Mouse (Mus musculus) stomach, postnatal 0 days (tissue): Measurements from ENCODE around the gene Prkg1. TPM values are rescaled to one million over a fixed set of nuclear protein-coding genes. Genes with fewer than 3 reads are reported as not detected.

Source experiments
- ATAC-seq: fragments of 200-750 bp; cut with Nextera tagmentation; 2 replicates; pipeline ENCODE4 v1.8.0; 2017; ENCODE audit not compliant: low FRiP score, low TSS enrichment
- DNase-seq: peaks from one replicate; pipeline ENCODE4 v3.0.0-alpha.2; 2016; ENCODE audit warnings: low spot score
- H3K27ac ChIP-seq: fragments of 300-500 bp; sonication (generic); replicated peaks from 2 replicates; pipeline ENCODE4 v1.5.1; 2014; ENCODE audit warnings: mild to moderate bottlenecking, control low read depth
- H3K27me3 ChIP-seq: fragments of 300-500 bp; sonication (generic); 2 replicates; pipeline ENCODE4 v1.6.1; 2014; ENCODE audit warnings: low read length; ENCODE audit not compliant: control insufficient read depth, insufficient read depth
- H3K36me3 ChIP-seq: fragments of 300-500 bp; sonication (generic); 2 replicates; pipeline ENCODE4 v1.6.1; 2014; ENCODE audit warnings: low read length, mixed read lengths; ENCODE audit not compliant: control insufficient read depth, insufficient read depth
- H3K4me1 ChIP-seq: fragments of 300-500 bp; sonication (generic); replicated peaks from 2 replicates; pipeline ENCODE4 v1.6.1; 2014; ENCODE audit warnings: antibody characterized with exemption; ENCODE audit not compliant: control insufficient read depth, insufficient read depth
- H3K4me2 ChIP-seq: fragments of 300-500 bp; sonication (generic); replicated peaks from 2 replicates; pipeline ENCODE4 v1.6.1; 2014; ENCODE audit warnings: low read depth, mild to moderate bottlenecking, control low read depth, moderate library complexity
- H3K4me3 ChIP-seq: fragments of 300-500 bp; sonication (generic); 2 replicates; pipeline ENCODE4 v1.5.1; 2014; ENCODE audit warnings: low read depth, low read length, control low read depth
- H3K9ac ChIP-seq: fragments of 300-500 bp; sonication (generic); 2 replicates; pipeline ENCODE4 v1.6.1; 2014; ENCODE audit warnings: mild to moderate bottlenecking, low read length, control low read depth, mixed read lengths
- H3K9me3 ChIP-seq: fragments of 300-500 bp; sonication (generic); 2 replicates; pipeline ENCODE4 v1.6.1; 2016; ENCODE audit warnings: low read length; ENCODE audit not compliant: control insufficient read depth
- CTCF ChIP-seq: IDR thresholded peaks from 2 replicates; pipeline ENCODE4 v1.5.1; 2016; ENCODE audit warnings: antibody characterized with exemption, low read depth, mild to moderate bottlenecking, moderate library complexity
- EP300 ChIP-seq: optimal IDR thresholded peaks from 2 replicates; pipeline ENCODE3; 2016; ENCODE audit warnings: antibody characterized with exemption
- WGBS: fragments of 180-500 bp; shearing (Covaris S2); extraction: QIAGEN DNeasy Blood & Tissue Kit; methylation state at CpG from one replicate; pipeline ENCODE4 v1.1.7; 2014; 5-methylcytosine and 5-hydroxymethylcytosine counted together
- polyA plus RNA-seq: library from polyadenylated mRNA; unstranded; fragments of >200 nt; fragmentation: Nextera tagmentation; extraction: Ambion mirVana; gene quantifications from 2 replicates; pipeline ENCODE4 v1.2.1, GENCODE M21; 2015

Prkg1 gene
- polyA plus RNA-seq, 1 experiment from 2014 or later = 6.4 TPM

DNA sequence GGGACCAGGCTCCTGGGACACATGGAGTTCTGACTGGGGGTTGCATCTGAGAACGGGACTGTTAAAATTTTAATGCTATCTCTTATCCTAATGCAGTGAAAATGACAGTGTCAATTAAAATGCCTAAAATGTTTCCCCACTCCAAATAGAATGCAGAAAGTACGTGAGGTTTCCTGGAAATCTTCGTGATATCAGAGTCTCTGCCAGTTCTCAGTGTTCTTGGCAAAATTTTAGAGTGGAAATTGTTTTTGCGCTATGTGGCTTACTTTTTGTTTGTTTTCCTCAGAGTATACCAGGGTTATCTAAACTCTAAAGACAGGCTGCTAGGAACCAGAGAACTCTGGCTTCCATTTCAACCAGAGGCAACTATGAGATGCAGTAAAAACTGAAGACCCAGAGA, 50.4 kb downstream of the Prkg1 start:
- ATAC-seq = no peak
- no peak for DNase-seq
- Histone ChIP-seq H3K4me2 (no peak overlapping the region), H3K36me3 (no peaks in the 10 kb centered on the region), H3K9me3 (no peaks in the 10 kb centered on the region), H3K4me3 (no peak overlapping the region), H3K4me1 (no peaks in the 10 kb centered on the region), H3K9ac (no peak overlapping the region), H3K27ac (no peak overlapping the region), H3K27me3 (no peaks in the 10 kb centered on the region)
- 64% methylated on average over 4 of the region's 4 CpGs for WGBS
- TF ChIP-seq EP300 (no peak), CTCF (no peak)

DNA sequence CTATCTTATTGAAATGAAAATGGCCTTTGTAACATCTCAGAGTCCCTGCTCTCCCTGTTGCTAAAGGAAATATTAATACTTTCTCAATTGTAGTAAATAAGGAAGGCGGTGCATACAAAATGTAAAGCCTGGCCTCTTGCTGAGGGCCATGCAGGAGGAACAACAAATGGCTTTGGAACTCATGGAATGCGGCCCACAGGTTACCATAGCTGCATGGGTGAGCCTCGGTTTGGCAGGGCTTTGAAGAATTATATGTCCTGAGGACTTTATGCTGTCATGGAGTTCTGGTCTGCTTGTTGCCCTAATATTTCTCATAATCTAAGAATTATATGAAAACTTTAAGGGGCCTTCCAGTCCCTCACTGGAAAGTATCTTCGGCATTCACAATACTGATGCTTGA, 51.5 kb downstream of the Prkg1 start:
- H3K27ac ChIP-seq = no peak overlapping the region
- no peaks in the 10 kb centered on the region for H3K4me1 ChIP-seq
- ATAC-seq (no peak), DNase-seq (no peak)
- no peaks in the 10 kb centered on the region for H3K27me3 ChIP-seq
- H3K9me3 ChIP-seq = no peaks in the 10 kb centered on the region
- WGBS = 60% methylated on average over 4 of the region's 4 CpGs
- no peak for TF ChIP-seq EP300
- no peak for TF ChIP-seq CTCF
- H3K4me3 ChIP-seq = no peak overlapping the region
- H3K36me3 ChIP-seq = no peaks in the 10 kb centered on the region
- no peak overlapping the region for H3K4me2 ChIP-seq
- H3K9ac ChIP-seq = no peak overlapping the region

DNA sequence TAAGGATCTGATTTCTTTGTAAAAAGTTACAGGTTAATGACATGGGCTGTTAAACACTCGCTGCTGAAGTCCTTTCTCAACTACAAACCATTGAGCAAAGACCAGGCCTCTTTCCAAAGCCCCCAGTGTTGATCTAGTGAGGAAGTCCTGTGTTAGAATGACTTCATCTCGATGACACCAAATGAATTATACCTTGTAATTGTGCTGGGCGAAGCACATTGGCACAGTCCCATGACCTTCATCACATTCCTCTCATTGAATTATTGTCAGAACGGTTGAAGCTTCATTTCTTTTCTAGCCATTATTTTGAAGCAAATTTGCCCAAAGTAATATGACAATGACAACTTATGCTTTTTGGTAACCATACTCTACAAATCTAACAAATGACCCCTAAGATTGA, 54.5 kb downstream of the Prkg1 start:
- no peak overlapping the region for H3K4me3 ChIP-seq
- no peak for ATAC-seq

DNA sequence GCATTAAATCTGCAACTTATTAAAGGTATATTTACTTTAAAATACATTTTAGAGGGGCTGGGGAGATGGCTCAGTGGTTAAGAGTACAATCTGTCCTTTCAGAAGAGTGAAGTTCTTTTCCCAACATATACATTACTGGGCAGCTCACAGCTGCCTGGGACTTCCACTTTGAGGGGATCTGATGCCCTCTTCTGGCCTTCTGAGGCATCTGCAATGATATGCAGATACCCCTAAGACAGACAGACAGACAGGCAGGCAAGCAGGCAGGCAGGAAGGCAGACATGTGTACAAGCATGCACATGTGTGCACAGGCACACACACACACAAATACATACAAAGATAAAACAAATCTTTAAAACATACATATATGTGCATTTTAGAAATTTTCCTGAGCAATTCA, 60.8 kb downstream of the Prkg1 start:
- no peaks in the 10 kb centered on the region for H3K36me3 ChIP-seq
- no peak for TF ChIP-seq EP300
- TF ChIP-seq CTCF = peak; percentile 39
- no peak for ATAC-seq

More for the DNA sequence above, 54.5 kb downstream of the Prkg1 start:
- Histone ChIP-seq H3K9ac (no peak overlapping the region), H3K4me1 (no peaks in the 10 kb centered on the region), H3K27ac (no peak overlapping the region), H3K27me3 (no peaks in the 10 kb centered on the region), H3K9me3 (no peaks in the 10 kb centered on the region), H3K36me3 (no peaks in the 10 kb centered on the region), H3K4me2 (no peak overlapping the region)
- TF ChIP-seq CTCF (no peak), EP300 (no peak)
- DNase-seq = no peak
- 76% methylated on average over 4 of the region's 4 CpGs for WGBS

DNA sequence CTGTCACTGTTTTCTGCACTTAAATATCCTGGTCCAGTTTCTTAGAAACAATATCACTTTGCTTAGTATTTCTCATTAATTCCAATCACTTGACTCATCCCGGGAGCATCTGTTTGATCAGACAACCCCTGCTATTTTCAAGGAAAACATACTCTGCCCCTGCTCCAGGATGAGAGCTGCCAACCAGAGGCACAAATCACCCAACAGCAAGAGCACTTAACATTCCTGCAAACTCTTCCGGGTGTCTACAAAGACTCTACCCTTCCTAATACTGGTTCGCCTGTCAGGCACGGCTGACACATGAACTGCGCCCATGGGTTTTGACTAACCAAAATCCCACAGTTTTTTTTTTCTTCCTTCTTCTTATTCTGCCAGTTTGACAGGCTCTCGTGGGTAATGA, 65.9 kb downstream of the Prkg1 start:
- Histone ChIP-seq H3K9ac (no peak overlapping the region), H3K27me3 (no peaks in the 10 kb centered on the region), H3K27ac (no peak overlapping the region), H3K4me1 (no peaks in the 10 kb centered on the region), H3K9me3 (no peaks in the 10 kb centered on the region), H3K36me3 (no peaks in the 10 kb centered on the region), H3K4me2 (no peak overlapping the region), H3K4me3 (no peak overlapping the region)
- no peak for ATAC-seq
- no peak for DNase-seq
- TF ChIP-seq EP300 = no peak
- no peak for TF ChIP-seq CTCF
- 60% methylated on average over 6 of the region's 6 CpGs for WGBS

More for the DNA sequence above, 60.8 kb downstream of the Prkg1 start:
- H3K9me3 ChIP-seq = no peaks in the 10 kb centered on the region
- DNase-seq = no peak
- no peak overlapping the region for H3K4me3 ChIP-seq
- no peak overlapping the region for H3K4me2 ChIP-seq
- no peaks in the 10 kb centered on the region for H3K4me1 ChIP-seq
- no peaks in the 10 kb centered on the region for H3K27me3 ChIP-seq
- no peak overlapping the region for H3K27ac ChIP-seq
- no peak overlapping the region for H3K9ac ChIP-seq

DNA sequence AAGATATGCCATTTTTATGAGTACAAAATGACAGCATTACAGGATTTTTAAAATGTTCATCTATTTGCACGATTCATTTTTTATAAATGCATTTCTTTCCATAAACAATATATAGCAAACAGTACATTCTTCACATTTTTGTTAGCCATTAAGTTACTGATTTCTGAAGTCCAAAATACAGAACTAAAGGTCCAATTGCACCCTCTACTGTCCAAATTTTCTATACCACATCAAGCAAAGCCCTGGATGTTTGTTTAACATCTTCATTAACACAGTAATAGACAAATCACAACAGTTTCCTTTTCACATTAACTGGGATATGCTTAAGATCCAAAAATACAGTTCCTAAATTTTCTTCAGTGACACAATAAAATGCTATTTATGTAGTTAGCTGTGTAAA, 84.0 kb downstream of the Prkg1 start:
- Histone ChIP-seq H3K9ac (no peak overlapping the region), H3K27ac (no peak overlapping the region), H3K4me2 (no peak overlapping the region), H3K4me3 (no peak overlapping the region), H3K4me1 (no peaks in the 10 kb centered on the region), H3K27me3 (no peaks in the 10 kb centered on the region), H3K9me3 (no peaks in the 10 kb centered on the region), H3K36me3 (no peaks in the 10 kb centered on the region)
- no peak for TF ChIP-seq EP300
- peak; percentile 76 for TF ChIP-seq CTCF
- DNase-seq (no peak), ATAC-seq (no peak)
- 22% methylated on average over 1 of the region's 1 CpGs for WGBS
